Mouse (Mus musculus): Measurements from ENCODE around the gene Slc45a3. TPM values are rescaled to one million over a fixed set of nuclear protein-coding genes. Genes with fewer than 3 reads are reported as not detected.

Slc45a3 gene
- polyA plus RNA-seq, 1 experiment from 2014 or later: 4.0 TPM

DNA sequence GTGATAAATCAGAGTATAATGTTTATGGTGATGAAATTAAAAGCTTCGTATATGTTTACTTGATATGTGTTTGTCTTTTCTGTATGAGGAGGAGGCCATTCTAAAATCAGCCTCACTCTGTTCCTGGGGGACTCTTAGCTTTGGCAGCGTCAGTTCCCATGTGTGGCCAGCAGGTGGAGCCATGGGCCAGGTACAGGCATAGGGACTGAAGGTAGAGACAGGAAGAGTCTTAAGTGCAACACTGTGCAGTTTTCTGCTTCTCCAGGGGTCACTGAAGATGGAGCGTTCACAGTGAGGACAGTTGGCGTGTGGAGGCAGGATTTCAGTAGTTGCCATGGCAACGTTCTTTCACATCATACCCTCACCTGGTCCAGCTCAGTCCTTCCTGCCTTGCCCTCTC is 20.1 kb downstream of the Slc45a3 start:
- Histone ChIP-seq H3K4me3 (no peak overlapping the region), H3K4me1 (no peaks in the 10 kb centered on the region), H3K27ac (no peak overlapping the region), H3K36me3 (no peaks in the 10 kb centered on the region), H3K9ac (no peak overlapping the region), H3K4me2 (replicated peaks) (no peak overlapping the region), H3K9me3 (no peaks in the 10 kb centered on the region), H3K27me3 (no peaks in the 10 kb centered on the region)
- WGBS: 17% methylated on average over 5 of the region's 5 CpGs
- ATAC-seq (ENCODE audit: low FRiP score, low read depth): no peak; the same call in 1 of the 2 replicates

DNA sequence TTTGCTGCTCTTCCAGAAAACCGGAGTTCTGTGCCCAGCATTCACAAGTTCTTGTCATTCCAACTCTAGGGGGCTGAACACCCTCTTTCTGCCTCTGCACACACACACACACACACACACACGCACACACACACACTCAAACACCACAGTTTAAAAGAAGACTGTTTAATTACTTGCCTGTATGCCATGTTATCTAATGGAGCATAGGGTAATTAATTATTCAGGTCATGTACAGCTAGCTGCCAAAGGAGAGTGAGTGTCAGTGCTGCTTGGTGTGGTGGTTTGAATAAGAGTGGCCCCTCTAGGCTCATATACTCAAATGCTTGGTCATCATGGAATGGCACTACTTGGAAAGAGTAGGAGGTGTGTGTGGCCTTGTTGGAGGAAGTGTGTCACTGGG is 21.0 kb downstream of the Slc45a3 start:
- H3K27ac ChIP-seq: no peak overlapping the region
- H3K4me1 ChIP-seq: no peaks in the 10 kb centered on the region
- no peak overlapping the region for H3K9ac ChIP-seq
- no peaks in the 10 kb centered on the region for H3K27me3 ChIP-seq
- no peaks in the 10 kb centered on the region for H3K9me3 ChIP-seq
- no peaks in the 10 kb centered on the region for H3K36me3 ChIP-seq
- H3K4me2 ChIP-seq (replicated peaks): no peak overlapping the region
- H3K4me3 ChIP-seq: no peak overlapping the region
- no peak for ATAC-seq (ENCODE audit: low FRiP score, low read depth)
- WGBS: 79% methylated on average over 2 of the region's 2 CpGs

DNA sequence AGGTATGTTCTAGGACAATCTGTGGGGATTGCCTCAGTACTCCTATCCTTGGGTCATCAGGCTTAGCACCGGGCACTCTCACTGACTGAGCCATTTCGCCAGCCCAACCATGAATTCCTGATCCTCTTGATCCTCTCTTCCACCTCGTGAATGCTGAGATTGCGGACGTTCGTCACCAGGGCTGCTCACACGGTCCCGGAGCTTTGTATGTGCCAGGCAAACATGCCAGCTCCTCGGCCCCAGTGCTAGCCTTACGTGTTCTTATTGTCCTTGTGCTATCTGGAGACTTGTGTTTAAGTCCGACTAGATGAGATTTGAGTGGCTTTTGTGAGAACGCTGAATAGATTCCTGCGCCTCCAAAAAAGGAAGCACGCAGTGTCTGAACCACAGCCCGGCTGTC is 24.7 kb downstream of the Slc45a3 start:
- no peak overlapping the region for H3K9ac ChIP-seq
- 79% methylated on average over 15 of the region's 15 CpGs for WGBS
- H3K4me2 ChIP-seq (replicated peaks): no peak overlapping the region
- no peaks in the 10 kb centered on the region for H3K9me3 ChIP-seq
- H3K36me3 ChIP-seq: no peaks in the 10 kb centered on the region
- no peak overlapping the region for H3K4me3 ChIP-seq
- no peak for ATAC-seq (ENCODE audit: low FRiP score, low read depth)
- no peaks in the 10 kb centered on the region for H3K27me3 ChIP-seq
- H3K4me1 ChIP-seq: no peaks in the 10 kb centered on the region
- H3K27ac ChIP-seq: no peak overlapping the region

DNA sequence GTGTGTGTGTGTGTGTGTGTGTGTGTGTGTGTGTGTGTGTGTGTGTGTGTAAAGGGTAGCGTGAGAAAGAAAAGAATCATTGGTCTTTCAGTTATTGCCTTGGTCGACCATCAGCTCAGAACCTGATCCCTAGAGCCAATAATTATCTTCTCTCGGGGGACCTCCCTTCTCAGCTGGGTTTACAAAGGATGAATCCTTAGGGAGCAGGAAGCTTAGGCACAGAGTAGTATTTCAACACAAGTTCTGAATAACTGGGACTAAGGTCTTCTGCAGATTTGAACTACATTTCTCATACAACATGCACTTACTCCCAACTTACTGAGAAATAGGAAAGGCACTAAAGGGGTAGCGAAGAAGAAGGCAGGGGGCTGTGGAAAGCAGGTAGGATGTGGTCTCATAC is 26.7 kb downstream of the Slc45a3 start:
- no peaks in the 10 kb centered on the region for H3K27me3 ChIP-seq
- ATAC-seq (ENCODE audit: low FRiP score, low read depth): no peak
- H3K4me1 ChIP-seq: no peaks in the 10 kb centered on the region
- H3K9me3 ChIP-seq: no peaks in the 10 kb centered on the region
- 73% methylated on average over 4 of the region's 4 CpGs for WGBS
- no peak overlapping the region for H3K4me2 ChIP-seq (replicated peaks)
- H3K36me3 ChIP-seq: no peaks in the 10 kb centered on the region
- no peak overlapping the region for H3K4me3 ChIP-seq
- H3K9ac ChIP-seq: no peak overlapping the region
- no peak overlapping the region for H3K27ac ChIP-seq

DNA sequence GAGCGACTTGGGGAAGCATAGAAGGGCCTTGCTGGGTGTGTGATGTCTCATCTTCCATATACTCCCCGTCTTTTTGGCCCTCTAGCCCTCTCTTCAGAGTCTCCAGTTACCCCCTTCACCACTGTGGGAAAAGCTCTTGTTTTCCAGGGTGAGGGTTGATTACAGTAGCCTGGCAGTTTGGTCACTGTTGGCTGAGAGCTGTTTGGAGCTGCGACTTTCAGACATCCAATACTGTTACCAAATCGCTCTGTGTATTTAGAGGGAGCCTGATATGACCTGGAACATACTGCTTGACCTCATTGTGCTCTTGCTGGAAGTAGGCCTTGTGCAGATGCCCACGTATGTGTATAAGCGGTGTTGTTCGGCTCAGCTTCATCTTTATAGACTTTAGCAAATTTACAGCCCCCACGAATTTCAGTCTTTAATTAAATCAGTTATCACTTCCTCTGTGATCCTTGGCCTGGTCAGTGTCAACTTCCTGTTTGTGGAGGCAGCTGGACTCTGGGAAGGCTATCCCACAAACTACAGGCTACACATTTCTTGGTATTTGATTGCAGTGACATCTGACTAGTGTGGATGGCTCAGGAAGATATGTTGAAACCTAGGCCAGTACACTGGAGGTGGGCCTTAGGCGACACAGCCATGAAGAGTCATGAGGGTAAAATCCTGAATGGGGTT is 27.5 kb downstream of the Slc45a3 start:
- H3K4me1 ChIP-seq: no peaks in the 10 kb centered on the region
- WGBS: 76% methylated on average over 9 of the region's 9 CpGs
- no peaks in the 10 kb centered on the region for H3K9me3 ChIP-seq
- no peak overlapping the region for H3K9ac ChIP-seq
- H3K4me3 ChIP-seq: no peak overlapping the region
- H3K27me3 ChIP-seq: no peaks in the 10 kb centered on the region
- ATAC-seq (ENCODE audit: low FRiP score, low read depth): no peak
- no peak overlapping the region for H3K4me2 ChIP-seq (replicated peaks)
- no peaks in the 10 kb centered on the region for H3K36me3 ChIP-seq
- H3K27ac ChIP-seq: no peak overlapping the region

DNA sequence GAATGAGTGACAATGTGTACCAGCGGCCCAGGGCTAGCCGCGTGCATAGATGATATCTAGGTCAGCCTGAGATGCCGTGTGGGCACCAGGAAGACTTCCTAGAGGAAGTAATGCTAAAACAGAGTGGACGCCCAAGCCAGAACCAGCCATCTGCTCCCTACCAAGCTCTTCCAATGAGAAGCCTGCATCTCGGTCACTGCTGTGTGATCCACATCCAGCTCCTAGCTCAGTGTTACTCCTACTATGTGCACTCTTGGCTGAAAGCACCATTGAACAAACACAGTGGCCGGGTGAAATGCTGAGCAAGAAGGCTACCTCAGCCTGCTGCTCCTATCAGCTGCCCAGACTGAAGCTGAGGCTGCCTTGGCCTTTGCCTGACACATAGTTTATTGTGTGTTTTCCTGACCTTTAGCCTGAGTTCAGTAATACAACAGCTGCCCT is 29.8 kb downstream of the Slc45a3 start:
- Histone ChIP-seq H3K27ac (no peak overlapping the region), H3K9ac (no peak overlapping the region), H3K4me2 (replicated peaks) (no peak overlapping the region), H3K4me3 (no peak overlapping the region), H3K9me3 (no peaks in the 10 kb centered on the region), H3K4me1 (no peaks in the 10 kb centered on the region), H3K36me3 (no peaks in the 10 kb centered on the region), H3K27me3 (no peaks in the 10 kb centered on the region)
- WGBS: 82% methylated on average over 7 of the region's 7 CpGs
- ATAC-seq (ENCODE audit: low FRiP score, low read depth): no peak

DNA sequence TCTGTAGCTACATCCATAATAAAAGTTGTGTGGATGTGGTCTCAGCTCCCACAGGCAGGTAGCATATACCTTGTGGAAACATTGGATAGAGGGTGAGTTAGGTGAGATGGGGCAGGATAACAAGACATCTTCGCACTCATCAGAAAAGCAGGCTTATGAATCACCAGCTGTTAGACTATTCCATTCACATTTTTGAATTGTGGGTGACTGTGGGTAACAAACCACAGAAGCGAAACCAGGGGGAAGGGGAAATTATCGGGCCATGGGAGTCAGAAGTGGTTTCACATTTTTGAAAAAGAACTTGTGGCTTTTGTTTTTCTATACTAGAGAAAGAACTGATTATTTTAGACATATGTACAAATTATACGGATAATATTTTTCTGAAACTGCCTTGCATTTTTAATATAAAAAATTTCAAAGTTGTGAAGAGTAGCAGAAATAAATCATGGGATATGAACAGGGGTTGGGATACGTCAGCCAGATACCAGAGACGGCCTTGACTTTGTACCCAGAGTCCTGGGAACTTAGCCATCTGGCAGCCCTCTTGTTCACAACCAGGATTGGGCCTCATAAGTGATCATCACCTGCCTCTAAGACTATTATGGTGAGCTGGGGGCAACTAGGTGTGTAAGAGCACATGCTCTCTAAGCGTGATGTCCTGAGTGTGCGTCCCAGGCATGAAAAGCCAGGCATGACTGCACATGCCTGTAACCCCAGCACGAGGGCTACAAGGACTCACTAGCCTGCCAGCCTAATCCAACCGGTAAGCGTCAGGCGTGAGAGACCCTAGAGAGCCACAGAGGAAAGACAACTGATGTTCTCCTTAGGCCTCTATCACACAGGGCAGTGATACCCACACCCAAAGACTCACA is 30.6 kb downstream of the Slc45a3 start:
- Histone ChIP-seq H3K36me3 (no peaks in the 10 kb centered on the region), H3K9ac (no peak overlapping the region), H3K9me3 (no peaks in the 10 kb centered on the region), H3K4me1 (no peaks in the 10 kb centered on the region), H3K4me3 (no peak overlapping the region), H3K27me3 (no peaks in the 10 kb centered on the region), H3K27ac (no peak overlapping the region), H3K4me2 (replicated peaks) (no peak overlapping the region)
- WGBS: 87% methylated on average over 12 of the region's 12 CpGs
- ATAC-seq (ENCODE audit: low FRiP score, low read depth): no peak

DNA sequence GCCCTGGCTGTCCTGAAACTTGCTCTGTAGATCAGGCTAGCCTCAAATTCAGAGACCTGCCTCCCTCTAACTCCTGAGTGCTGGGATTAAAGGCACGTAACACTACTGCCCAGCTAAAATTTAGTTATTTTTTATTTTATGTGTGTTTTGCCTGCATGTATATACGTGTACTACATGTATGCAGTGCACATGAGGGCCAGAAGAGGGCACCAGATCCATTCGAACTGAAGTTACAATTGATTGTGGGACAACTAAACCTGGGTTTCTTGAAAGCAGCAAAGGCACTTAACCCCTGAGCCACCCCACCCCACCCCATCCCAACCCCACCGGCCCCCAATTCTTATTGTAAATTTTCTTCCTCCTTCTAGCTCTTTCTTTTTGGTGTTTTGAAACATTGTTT is 32.3 kb downstream of the Slc45a3 start:
- 30% methylated on average over 4 of the region's 4 CpGs for WGBS
- Histone ChIP-seq H3K4me1 (no peaks in the 10 kb centered on the region), H3K9me3 (no peaks in the 10 kb centered on the region), H3K27me3 (no peaks in the 10 kb centered on the region), H3K36me3 (no peaks in the 10 kb centered on the region), H3K4me2 (replicated peaks) (no peak overlapping the region), H3K4me3 (no peak overlapping the region), H3K27ac (no peak overlapping the region), H3K9ac (no peak overlapping the region)
- no peak for ATAC-seq (ENCODE audit: low FRiP score, low read depth)

DNA sequence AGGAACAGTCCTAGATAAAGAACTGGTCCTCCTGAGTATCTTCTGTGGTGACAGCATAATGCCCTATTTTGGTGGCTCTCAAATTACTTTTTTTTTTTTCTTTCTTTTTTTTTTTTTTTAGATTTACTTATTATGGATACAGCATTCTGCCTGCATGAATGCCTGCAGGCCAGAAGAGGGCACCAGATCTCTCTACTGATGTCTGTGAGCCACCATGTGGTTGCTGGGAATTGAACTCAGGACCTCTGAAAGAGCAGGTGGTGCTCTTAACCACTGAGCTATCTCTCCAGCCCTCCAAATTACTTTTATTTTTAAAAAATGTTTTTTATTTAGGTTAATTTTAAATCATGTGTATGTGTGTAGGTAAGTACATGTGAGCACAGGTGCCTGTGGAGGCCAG is 37.7 kb downstream of the Slc45a3 start:
- H3K4me2 ChIP-seq (replicated peaks): no peak overlapping the region
- ATAC-seq (ENCODE audit: low FRiP score, low read depth): no peak

DNA sequence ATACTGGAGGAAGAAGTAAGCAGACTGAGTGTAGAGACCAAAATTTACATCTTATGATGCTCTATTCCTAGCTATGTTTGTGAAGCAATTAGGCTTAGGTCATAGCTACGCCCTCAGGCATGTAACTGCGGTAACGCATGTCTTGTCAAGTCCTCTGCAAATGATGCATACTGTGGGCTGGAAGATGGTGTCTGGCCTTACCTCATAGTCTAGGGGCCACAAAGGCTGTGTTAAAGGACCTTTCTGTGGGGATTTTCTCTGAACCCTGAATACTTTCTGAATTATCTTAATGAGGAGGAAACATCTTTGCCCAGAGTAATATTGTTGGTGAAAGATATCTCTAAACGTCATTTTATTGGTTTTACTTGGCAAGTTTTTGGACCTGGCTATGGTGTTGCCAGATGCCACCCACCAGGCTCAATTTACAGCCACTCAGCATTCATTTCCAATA is 39.1 kb downstream of the Slc45a3 start:
- no peak overlapping the region for H3K27ac ChIP-seq
- ATAC-seq (ENCODE audit: low FRiP score, low read depth): no peak

More for the DNA sequence above, 37.7 kb downstream of the Slc45a3 start:
- Histone ChIP-seq H3K4me1 (0 out of 2 replicates have a peak, but pooled peaks cover 5% of the 10 kb centered on the region), H3K4me3 (no peak overlapping the region), H3K27me3 (no peaks in the 10 kb centered on the region), H3K27ac (no peak overlapping the region), H3K36me3 (no peaks in the 10 kb centered on the region), H3K9ac (no peak overlapping the region), H3K9me3 (no peaks in the 10 kb centered on the region)

DNA sequence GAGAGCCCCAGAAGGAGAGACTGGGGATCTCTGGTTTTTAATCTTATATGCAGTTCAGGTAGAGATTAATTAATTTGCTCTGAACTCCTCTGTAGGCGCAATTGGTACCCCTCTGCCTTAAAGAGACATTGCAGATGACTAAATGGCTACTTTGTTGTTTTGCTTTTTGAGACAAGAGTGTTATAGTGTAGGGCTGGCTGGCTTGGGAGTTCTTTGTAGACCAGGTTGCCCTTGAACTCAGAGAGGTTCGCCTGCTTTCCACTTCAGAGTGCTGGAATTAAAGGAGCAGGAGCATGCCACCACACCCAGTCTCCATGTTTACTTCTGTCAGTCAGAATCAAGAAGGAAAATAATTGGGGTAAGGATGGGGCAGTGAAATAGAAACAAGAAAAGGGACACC is 40.3 kb downstream of the Slc45a3 start:
- Histone ChIP-seq H3K9ac (no peak overlapping the region), H3K27ac (no peak overlapping the region; the same call in 1 of the 2 replicates), H3K4me3 (no peak overlapping the region), H3K4me1 (peaks cover 10% of the 10 kb centered on the region), H3K4me2 (replicated peaks) (no peak overlapping the region), H3K9me3 (no peaks in the 10 kb centered on the region), H3K36me3 (no peaks in the 10 kb centered on the region), H3K27me3 (no peaks in the 10 kb centered on the region)
- ATAC-seq (ENCODE audit: low FRiP score, low read depth): no peak
- WGBS: 59% methylated on average over 2 of the region's 2 CpGs

More for the DNA sequence above, 39.1 kb downstream of the Slc45a3 start:
- no peaks in the 10 kb centered on the region for H3K27me3 ChIP-seq
- no peak overlapping the region for H3K4me3 ChIP-seq
- no peaks in the 10 kb centered on the region for H3K36me3 ChIP-seq
- WGBS: 71% methylated on average over 4 of the region's 4 CpGs
- no peaks in the 10 kb centered on the region for H3K9me3 ChIP-seq
- no peak overlapping the region for H3K4me2 ChIP-seq (replicated peaks)
- H3K9ac ChIP-seq: no peak overlapping the region
- peaks cover 10% of the 10 kb centered on the region for H3K4me1 ChIP-seq

DNA sequence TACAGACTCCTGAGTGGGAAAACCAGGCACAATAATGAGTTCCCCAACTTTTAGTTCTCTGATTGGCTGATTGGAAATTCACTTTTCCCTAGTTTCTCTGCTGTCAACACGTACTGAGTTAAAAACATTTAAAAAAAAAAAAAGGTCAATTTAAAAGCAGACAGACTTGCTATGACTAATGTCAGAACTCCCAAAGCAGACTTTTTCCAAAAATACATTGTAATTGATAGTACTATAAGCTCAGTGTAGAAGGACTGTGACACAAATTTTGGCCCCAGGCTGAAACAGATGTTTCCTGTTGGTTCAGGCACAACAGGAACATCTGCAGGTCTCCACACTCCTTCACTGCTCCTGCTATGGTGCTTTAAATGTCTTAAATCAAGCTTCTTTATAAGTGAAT is 41.0 kb downstream of the Slc45a3 start:
- H3K9ac ChIP-seq: no peak overlapping the region
- no peak overlapping the region for H3K4me3 ChIP-seq
- no peak overlapping the region for H3K27ac ChIP-seq
- no peaks in the 10 kb centered on the region for H3K36me3 ChIP-seq
- no peaks in the 10 kb centered on the region for H3K9me3 ChIP-seq
- ATAC-seq (ENCODE audit: low FRiP score, low read depth): no peak
- peaks cover 11% of the 10 kb centered on the region for H3K4me1 ChIP-seq
- WGBS: 43% methylated on average over 1 of the region's 1 CpGs
- H3K27me3 ChIP-seq: no peaks in the 10 kb centered on the region
- H3K4me2 ChIP-seq (replicated peaks): no peak overlapping the region

Measured in limb, embryonic 13.5 days (tissue).